Mouse (Mus musculus): ENCODE results near the gene Nt5m. TPM values are rescaled to one million over a fixed set of nuclear protein-coding genes. Genes with fewer than 3 reads are reported as not detected.

The Nt5m gene
- polyA plus RNA-seq (2014; fragmentation: Nextera tagmentation; extraction: Ambion mirVana): 39.1 and 40.5 TPM in 2 replicates

GRCm38 (mm10) chr11:59839008-59839458 lies at the start of gene Nt5m:
TSS of gene Nt5m (plus strand) at chr11:59839447.
- ATAC-seq (replicated peaks; ENCODE audit: low FRiP score) (peak; percentile 97), DNase-seq (ENCODE audit: low spot score) (peak; percentile 96)
- Histone ChIP-seq H3K9me3 (ENCODE audit: control insufficient read depth, low read length) (no peaks in the 10 kb centered on the region), H3K4me2 (ENCODE audit: low read depth, low read length, severe bottlenecking) (peak within 1 kb of the TSS; percentile 62), H3K4me3 (ENCODE audit: low read depth, low read length) (peak within 1 kb of the TSS; percentile 69), H3K27ac (ENCODE audit: low read depth, low read length) (peak within 1 kb of the TSS; percentile 96), H3K4me1 (replicated peaks; ENCODE audit: control insufficient read depth, insufficient read depth, low read length) (peaks cover 5% of the 10 kb centered on the region), H3K9ac (ENCODE audit: low read length) (peak within 1 kb of the TSS; percentile 80), H3K36me3 (ENCODE audit: control insufficient read depth, insufficient read depth, low read length) (no peaks in the 10 kb centered on the region), H3K27me3 (ENCODE audit: control insufficient read depth, insufficient read depth, low read length) (no peaks in the 10 kb centered on the region)
- under 1% methylated on average over 24 of the region's 24 CpGs for WGBS

- H3K4me3 ChIP-seq (ENCODE audit: low read depth, low read length): no peak overlapping the region
- peaks cover 14% of the 10 kb centered on the region; the same call in 1 of the 2 replicates for H3K36me3 ChIP-seq (ENCODE audit: control insufficient read depth, insufficient read depth, low read length)
- ATAC-seq (replicated peaks; ENCODE audit: low FRiP score): no peak
- H3K4me2 ChIP-seq (ENCODE audit: low read depth, low read length, severe bottlenecking): no peak overlapping the region
- H3K4me1 ChIP-seq (replicated peaks; ENCODE audit: control insufficient read depth, insufficient read depth, low read length): no peaks in the 10 kb centered on the region
- H3K9me3 ChIP-seq (ENCODE audit: control insufficient read depth, low read length): no peaks in the 10 kb centered on the region
- no peak overlapping the region for H3K27ac ChIP-seq (ENCODE audit: low read depth, low read length)
- no peaks in the 10 kb centered on the region for H3K27me3 ChIP-seq (ENCODE audit: control insufficient read depth, insufficient read depth, low read length)
- no peak for DNase-seq (ENCODE audit: low spot score)
- 91% methylated on average over 6 of the region's 6 CpGs for WGBS
- H3K9ac ChIP-seq (ENCODE audit: low read length): no peak overlapping the region
Observed at GRCm38 (mm10) chr11:59793390-59793789, 45.9 kb upstream of the Nt5m start.

GRCm38 (mm10) chr11:59800412-59800811 lies 38.8 kb upstream of the Nt5m start:
- H3K36me3 ChIP-seq (ENCODE audit: control insufficient read depth, insufficient read depth, low read length): peaks cover 12% of the 10 kb centered on the region; the same call in 1 of the 2 replicates
- no peaks in the 10 kb centered on the region for H3K27me3 ChIP-seq (ENCODE audit: control insufficient read depth, insufficient read depth, low read length)

GRCm38 (mm10) chr11:59801881-59802280 lies 37.4 kb upstream of the Nt5m start:
- Histone ChIP-seq H3K27ac (ENCODE audit: low read depth, low read length) (no peak overlapping the region), H3K4me1 (replicated peaks; ENCODE audit: control insufficient read depth, insufficient read depth, low read length) (no peaks in the 10 kb centered on the region), H3K4me3 (ENCODE audit: low read depth, low read length) (no peak overlapping the region), H3K27me3 (ENCODE audit: control insufficient read depth, insufficient read depth, low read length) (no peaks in the 10 kb centered on the region), H3K4me2 (ENCODE audit: low read depth, low read length, severe bottlenecking) (no peak overlapping the region), H3K9ac (ENCODE audit: low read length) (no peak overlapping the region), H3K36me3 (ENCODE audit: control insufficient read depth, insufficient read depth, low read length) (peaks cover 12% of the 10 kb centered on the region; the same call in 1 of the 2 replicates), H3K9me3 (ENCODE audit: control insufficient read depth, low read length) (no peaks in the 10 kb centered on the region)
- ATAC-seq (replicated peaks; ENCODE audit: low FRiP score) (no peak), DNase-seq (ENCODE audit: low spot score) (peak; percentile 36)
- 98% methylated on average over 8 of the region's 8 CpGs for WGBS

More at GRCm38 (mm10) chr11:59800412-59800811, 38.8 kb upstream of the Nt5m start:
- ATAC-seq (replicated peaks; ENCODE audit: low FRiP score) (no peak), DNase-seq (ENCODE audit: low spot score) (no peak)
- H3K27ac ChIP-seq (ENCODE audit: low read depth, low read length): no peak overlapping the region
- no peak overlapping the region for H3K9ac ChIP-seq (ENCODE audit: low read length)
- H3K4me2 ChIP-seq (ENCODE audit: low read depth, low read length, severe bottlenecking): no peak overlapping the region
- H3K9me3 ChIP-seq (ENCODE audit: control insufficient read depth, low read length): no peaks in the 10 kb centered on the region
- WGBS: 88% methylated on average over 10 of the region's 10 CpGs
- H3K4me3 ChIP-seq (ENCODE audit: low read depth, low read length): no peak overlapping the region
- H3K4me1 ChIP-seq (replicated peaks; ENCODE audit: control insufficient read depth, insufficient read depth, low read length): no peaks in the 10 kb centered on the region

- 91% methylated on average over 14 of the region's 14 CpGs for WGBS
- Histone ChIP-seq H3K9ac (ENCODE audit: low read length) (no peak overlapping the region), H3K27me3 (ENCODE audit: control insufficient read depth, insufficient read depth, low read length) (no peaks in the 10 kb centered on the region), H3K36me3 (ENCODE audit: control insufficient read depth, insufficient read depth, low read length) (peaks cover 9% of the 10 kb centered on the region; the same call in 1 of the 2 replicates), H3K9me3 (ENCODE audit: control insufficient read depth, low read length) (no peaks in the 10 kb centered on the region), H3K27ac (ENCODE audit: low read depth, low read length) (no peak overlapping the region), H3K4me1 (replicated peaks; ENCODE audit: control insufficient read depth, insufficient read depth, low read length) (peaks cover 2% of the 10 kb centered on the region; the same call in 1 of the 2 replicates), H3K4me3 (ENCODE audit: low read depth, low read length) (no peak overlapping the region), H3K4me2 (ENCODE audit: low read depth, low read length, severe bottlenecking) (no peak overlapping the region)
- peak; percentile 49 for DNase-seq (ENCODE audit: low spot score)
- no peak for ATAC-seq (replicated peaks; ENCODE audit: low FRiP score)
Observed at GRCm38 (mm10) chr11:59803516-59803915, 35.7 kb upstream of the Nt5m start.

- H3K9ac ChIP-seq (ENCODE audit: low read length): no peak overlapping the region
- H3K4me3 ChIP-seq (ENCODE audit: low read depth, low read length): no peak overlapping the region
- DNase-seq (ENCODE audit: low spot score) (peak; percentile 49), ATAC-seq (replicated peaks; ENCODE audit: low FRiP score) (no peak)
- H3K27ac ChIP-seq (ENCODE audit: low read depth, low read length): no peak overlapping the region
- no peaks in the 10 kb centered on the region for H3K9me3 ChIP-seq (ENCODE audit: control insufficient read depth, low read length)
- no peak overlapping the region for H3K4me2 ChIP-seq (ENCODE audit: low read depth, low read length, severe bottlenecking)
- H3K27me3 ChIP-seq (ENCODE audit: control insufficient read depth, insufficient read depth, low read length): no peaks in the 10 kb centered on the region
- H3K36me3 ChIP-seq (ENCODE audit: control insufficient read depth, insufficient read depth, low read length): peaks cover 4% of the 10 kb centered on the region; the same call in 1 of the 2 replicates
- 91% methylated on average over 22 of the region's 22 CpGs for WGBS
- peaks cover 5% of the 10 kb centered on the region; the same call in 1 of the 2 replicates for H3K4me1 ChIP-seq (replicated peaks; ENCODE audit: control insufficient read depth, insufficient read depth, low read length)
Observed at GRCm38 (mm10) chr11:59804409-59805110, 34.7 kb upstream of the Nt5m start.

- ATAC-seq (replicated peaks; ENCODE audit: low FRiP score) (no peak), DNase-seq (ENCODE audit: low spot score) (no peak)
- 100% methylated on average over 1 of the region's 1 CpGs for whole genome bisulfite sequencing
- peaks cover 5% of the 10 kb centered on the region; the same call in 1 of the 2 replicates for H3K4me1 ChIP-seq (replicated peaks; ENCODE audit: control insufficient read depth, insufficient read depth, low read length)
- H3K9ac ChIP-seq (ENCODE audit: low read length): no peak overlapping the region
- no peak overlapping the region for H3K4me2 ChIP-seq (ENCODE audit: low read depth, low read length, severe bottlenecking)
- no peaks in the 10 kb centered on the region for H3K27me3 ChIP-seq (ENCODE audit: control insufficient read depth, insufficient read depth, low read length)
- H3K9me3 ChIP-seq (ENCODE audit: control insufficient read depth, low read length): no peaks in the 10 kb centered on the region
- H3K27ac ChIP-seq (ENCODE audit: low read depth, low read length): no peak overlapping the region
- H3K4me3 ChIP-seq (ENCODE audit: low read depth, low read length): no peak overlapping the region
- peaks cover 4% of the 10 kb centered on the region; the same call in 1 of the 2 replicates for H3K36me3 ChIP-seq (ENCODE audit: control insufficient read depth, insufficient read depth, low read length)
Observed at GRCm38 (mm10) chr11:59805256-59805655, 34.0 kb upstream of the Nt5m start.

GRCm38 (mm10) chr11:59805656-59806055 lies 33.6 kb upstream of the Nt5m start:
- Histone ChIP-seq H3K36me3 (ENCODE audit: control insufficient read depth, insufficient read depth, low read length) (peaks cover 2% of the 10 kb centered on the region; the same call in 1 of the 2 replicates), H3K27me3 (ENCODE audit: control insufficient read depth, insufficient read depth, low read length) (no peaks in the 10 kb centered on the region), H3K4me3 (ENCODE audit: low read depth, low read length) (no peak overlapping the region), H3K9ac (ENCODE audit: low read length) (no peak overlapping the region), H3K4me2 (ENCODE audit: low read depth, low read length, severe bottlenecking) (no peak overlapping the region), H3K27ac (ENCODE audit: low read depth, low read length) (no peak overlapping the region), H3K4me1 (replicated peaks; ENCODE audit: control insufficient read depth, insufficient read depth, low read length) (peaks cover 5% of the 10 kb centered on the region; the same call in 1 of the 2 replicates), H3K9me3 (ENCODE audit: control insufficient read depth, low read length) (no peaks in the 10 kb centered on the region)
- DNase-seq (ENCODE audit: low spot score) (peak; percentile 41), ATAC-seq (replicated peaks; ENCODE audit: low FRiP score) (no peak)
- WGBS: 91% methylated on average over 2 of the region's 2 CpGs
